Mouse (Mus musculus): ENCODE measurements around the gene Apba3. TPM values are rescaled to one million over a fixed set of nuclear protein-coding genes. Genes with fewer than 3 reads are reported as not detected.
"Not testable (repeated sequence)": the region's sequence is repeated elsewhere in the genome, so short reads cannot be mapped to it uniquely, and the experiment has no call there.

The Apba3 gene
- total and polyA plus RNA-seq, 3 experiments, result 68.9 to 73.2 TPM; not detected in 1

- TF ChIP-seq ZNF384 (IDR thresholded peaks at IDR 0.05; ENCODE audit: low read depth, low read length) (0 out of 2 replicates have a peak, but pooled peaks have one; percentile 10), NRF1 (IDR thresholded peaks at IDR 0.05; ENCODE audit: insufficient read depth, low read depth, low read length, poor library complexity, severe bottlenecking) (peak; percentile 97), TBP (IDR thresholded peaks at IDR 0.05; ENCODE audit: low read depth, low read length) (peak; percentile 15; the same call in 1 of the 2 replicates), MAFK (IDR thresholded peaks at IDR 0.05; ENCODE audit: borderline replicate concordance, low read depth, low read length) (no peak)
Observed at GRCm38 (mm10) chr10:81266211-81267105, at the start of gene Apba3, which contains the start of gene Mrpl54 (continued).

- not testable (repeated sequence) for H3K79me2 ChIP-seq (ENCODE audit: control insufficient read depth, insufficient read depth, low read length, poor library complexity); H3K36me3 ChIP-seq (ENCODE audit: control insufficient read depth in 1 of 2, insufficient read depth in 2 of 2, low read length in 2 of 2); H3K27ac ChIP-seq (ENCODE audit: control insufficient read depth, low read depth, low read length); H3K9me3 ChIP-seq (replicated peaks; ENCODE audit: insufficient read depth, low read length); H3K27me3 ChIP-seq (ENCODE audit: control insufficient read depth in 1 of 2, insufficient read depth in 2 of 2, low read length in 2 of 2); H3K9ac ChIP-seq (ENCODE audit: control insufficient read depth, low read depth, low read length, poor library complexity, severe bottlenecking); H3K4me3 ChIP-seq (ENCODE audit: control insufficient read depth in 1 of 2, insufficient read depth in 1 of 2, low read depth in 2 of 2, low read length in 2 of 2)
- TF ChIP-seq TBP (IDR thresholded peaks at IDR 0.05; ENCODE audit: low read depth, low read length) (0 out of 2 replicates have a peak, but pooled peaks have one; percentile 24), RAD21 (IDR thresholded peaks at IDR 0.05; ENCODE audit: low read depth, low read length) (peak; percentile 35), CTCF (IDR thresholded peaks at IDR 0.05 in 2 of 3, conservative IDR thresholded peaks at IDR 0.05 in 1 of 3; ENCODE audit: control insufficient read depth in 1 of 3, insufficient read depth in 1 of 3, low read depth in 2 of 3, low read length in 3 of 3, poor library complexity in 1 of 3, severe bottlenecking in 1 of 3) (peak; percentile 44 to 69 (median 60)), SMC3 (IDR thresholded peaks at IDR 0.05; ENCODE audit: low read depth, low read length) (peak; percentile 60), ZC3H11A (IDR thresholded peaks at IDR 0.05; ENCODE audit: low read depth, low read length) (peak; percentile 24; the same call in 1 of the 2 replicates)
- H3K4me1 ChIP-seq (ENCODE audit: control insufficient read depth in 1 of 2, insufficient read depth in 2 of 2, low read length in 2 of 2), result peaks cover 4 to 13% of the 10 kb centered on the region in 2 experiments
- peak; percentile 62 for DNase-seq (ENCODE audit: low read depth, low spot score)
Observed at GRCm38 (mm10) chr10:81217267-81217666, 49.5 kb upstream of the Apba3 start.

GRCm38 (mm10) chr10:81217964-81218363 lies 48.8 kb upstream of the Apba3 start:
- H3K4me3 ChIP-seq (ENCODE audit: control insufficient read depth in 1 of 2, insufficient read depth in 1 of 2, low read depth in 2 of 2, low read length in 2 of 2), result no peak overlapping the region
- H3K9ac ChIP-seq (ENCODE audit: control insufficient read depth, low read depth, low read length, poor library complexity, severe bottlenecking), result no peak overlapping the region
- H3K4me1 ChIP-seq (ENCODE audit: control insufficient read depth in 1 of 2, insufficient read depth in 2 of 2, low read length in 2 of 2), result peaks cover 4 to 13% of the 10 kb centered on the region in 2 experiments
- peaks cover 0 to 2% of the 10 kb centered on the region in 2 experiments; a peak in 1 of 4 replicates for H3K36me3 ChIP-seq (ENCODE audit: control insufficient read depth in 1 of 2, insufficient read depth in 2 of 2, low read length in 2 of 2)
- no peaks in the 10 kb centered on the region for H3K79me2 ChIP-seq (ENCODE audit: control insufficient read depth, insufficient read depth, low read length, poor library complexity)
- TF ChIP-seq SMC3 (IDR thresholded peaks at IDR 0.05; ENCODE audit: low read depth, low read length), result peak; percentile 64
- TF ChIP-seq GABPA (IDR thresholded peaks at IDR 0.05; ENCODE audit: low read depth, low read length), result no peak
- TF ChIP-seq POLR2AphosphoS2 (IDR thresholded peaks at IDR 0.05; ENCODE audit: low read length), result no peak
- no peak for TF ChIP-seq MAFK (IDR thresholded peaks at IDR 0.05; ENCODE audit: borderline replicate concordance, low read depth, low read length)
- peak; percentile 86 to 96 (median 92) for TF ChIP-seq CTCF (IDR thresholded peaks at IDR 0.05 in 2 of 3, conservative IDR thresholded peaks at IDR 0.05 in 1 of 3; ENCODE audit: control insufficient read depth in 1 of 3, insufficient read depth in 1 of 3, low read depth in 2 of 3, low read length in 3 of 3, poor library complexity in 1 of 3, severe bottlenecking in 1 of 3)
- TF ChIP-seq ZC3H11A (IDR thresholded peaks at IDR 0.05; ENCODE audit: low read depth, low read length), result no peak
- TF ChIP-seq RAD21 (IDR thresholded peaks at IDR 0.05; ENCODE audit: low read depth, low read length), result peak; percentile 55
- peak; percentile 78 for DNase-seq (ENCODE audit: low read depth, low spot score)
- no peaks in the 10 kb centered on the region for H3K27me3 ChIP-seq (ENCODE audit: control insufficient read depth in 1 of 2, insufficient read depth in 2 of 2, low read length in 2 of 2)
- H3K27ac ChIP-seq (ENCODE audit: control insufficient read depth, low read depth, low read length), result no peak overlapping the region
- H3K9me3 ChIP-seq (replicated peaks; ENCODE audit: insufficient read depth, low read length), result no peaks in the 10 kb centered on the region
